Mouse (Mus musculus): ENCODE data around the gene Nupr1l. TPM values are rescaled to one million over a fixed set of nuclear protein-coding genes. Genes with fewer than 3 reads are reported as not detected.

The Nupr1l gene
- polyA plus RNA-seq (2012; rRNA removed): 4.2 and 5.0 TPM in 2 replicates

DNA sequence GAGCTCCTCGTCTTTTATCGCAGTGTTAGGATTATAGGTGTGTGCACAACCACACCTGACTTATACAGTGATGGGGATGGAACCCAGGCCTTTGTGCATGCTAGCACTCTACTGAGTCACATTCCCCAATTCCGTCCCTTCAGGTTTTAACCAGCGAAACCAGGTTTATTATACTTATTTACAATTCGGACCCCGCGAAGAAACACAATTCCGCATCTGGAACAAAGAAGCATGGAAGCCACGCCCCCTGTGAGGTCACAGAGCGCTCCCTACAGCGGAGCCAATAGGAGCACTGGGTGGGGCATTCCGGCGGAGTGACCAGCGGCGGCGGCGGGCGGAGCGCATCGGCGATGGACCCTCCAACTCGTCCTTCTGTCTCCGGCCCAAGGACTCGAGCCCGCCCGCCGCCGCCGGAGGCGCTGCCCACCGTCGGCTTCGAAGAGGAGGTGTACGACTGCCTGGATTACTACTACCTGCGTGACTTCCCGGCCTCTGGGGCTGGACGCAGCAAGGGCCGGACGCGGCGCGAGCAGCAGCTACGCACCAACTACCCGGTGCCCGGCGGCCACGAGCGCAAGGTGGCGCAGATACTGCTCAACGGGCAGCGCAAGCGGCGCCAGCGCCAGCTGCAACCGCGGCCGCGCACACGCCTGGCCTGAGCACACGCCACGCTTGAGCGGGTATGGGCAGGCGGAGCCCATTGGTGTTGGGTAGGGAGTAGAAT lies at the start of gene Nupr1l:
Gene Nupr1l, plus strand, starts transcription at position 299 of the 724 bp plus-strand sequence.
- under 1% methylated on average over 63 of the region's 63 CpGs for WGBS
- H3K27me3 ChIP-seq (ENCODE audit: control insufficient read depth, insufficient read depth, low read length): no peaks in the 10 kb centered on the region

DNA sequence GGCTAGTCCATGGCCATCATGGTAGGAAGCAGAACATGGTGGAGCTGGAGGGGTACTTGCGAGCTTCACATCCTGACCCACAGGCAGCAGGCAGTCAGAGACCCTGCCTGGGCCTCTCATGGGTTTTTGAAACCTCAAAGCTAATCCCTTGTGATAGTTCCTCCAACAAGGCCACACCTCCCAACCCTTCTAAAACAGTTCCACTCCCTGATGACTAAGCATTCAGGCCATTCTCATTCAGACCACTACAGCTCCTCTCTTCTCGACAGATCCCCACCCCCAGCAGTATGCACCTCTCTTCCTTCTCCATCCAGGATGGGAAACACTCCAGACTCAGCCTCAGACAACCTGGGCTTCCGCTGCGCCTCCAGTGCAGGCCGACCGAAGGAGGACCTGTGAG lies 46.0 kb upstream of the Nupr1l start:
- Histone ChIP-seq H3K27me3 (ENCODE audit: control insufficient read depth, insufficient read depth, low read length) (no peaks in the 10 kb centered on the region), H3K4me3 (ENCODE audit: low read depth, low read length) (no peak overlapping the region), H3K36me3 (ENCODE audit: control insufficient read depth, insufficient read depth, low read length) (peaks cover 3% of the 10 kb centered on the region), H3K27ac (ENCODE audit: insufficient read depth, low read depth, low read length) (no peak overlapping the region), H3K4me1 (ENCODE audit: control insufficient read depth, insufficient read depth, insufficient read length, low read length) (0 out of 2 replicates have a peak, but pooled peaks cover 4% of the 10 kb centered on the region)
- 97% methylated on average over 6 of the region's 6 CpGs for WGBS
- TF ChIP-seq POLR2A (IDR thresholded peaks at IDR 0.05; ENCODE audit: low read depth, low read length) (no peak), CTCF (IDR thresholded peaks at IDR 0.05; ENCODE audit: extremely low read depth, insufficient read length, insufficient replicate concordance, low read depth, low read length) (no peak)

More for the DNA sequence above, at the start of gene Nupr1l:
- Histone ChIP-seq H3K27ac (ENCODE audit: insufficient read depth, low read depth, low read length) (peak within 1 kb of the TSS; percentile 32), H3K36me3 (ENCODE audit: control insufficient read depth, insufficient read depth, low read length) (no peaks in the 10 kb centered on the region), H3K4me1 (ENCODE audit: control insufficient read depth, insufficient read depth, insufficient read length, low read length) (peaks cover 4% of the 10 kb centered on the region; the same call in 1 of the 2 replicates), H3K4me3 (ENCODE audit: low read depth, low read length) (peak within 1 kb of the TSS; percentile 80)
- no peak for TF ChIP-seq CTCF (IDR thresholded peaks at IDR 0.05; ENCODE audit: extremely low read depth, insufficient read length, insufficient replicate concordance, low read depth, low read length)
- peak; percentile 36; the same call in 1 of the 2 replicates for TF ChIP-seq POLR2A (IDR thresholded peaks at IDR 0.05; ENCODE audit: low read depth, low read length)

- no peak overlapping the region for H3K4me3 ChIP-seq (ENCODE audit: low read depth, low read length)
- 0 out of 2 replicates have a peak, but pooled peaks cover 4% of the 10 kb centered on the region for H3K4me1 ChIP-seq (ENCODE audit: control insufficient read depth, insufficient read depth, insufficient read length, low read length)
- TF ChIP-seq CTCF (IDR thresholded peaks at IDR 0.05; ENCODE audit: extremely low read depth, insufficient read length, insufficient replicate concordance, low read depth, low read length) (peak; percentile 49; the same call in 1 of the 2 replicates), POLR2A (IDR thresholded peaks at IDR 0.05; ENCODE audit: low read depth, low read length) (no peak)
- WGBS: 12% methylated on average over 18 of the region's 18 CpGs
- no peaks in the 10 kb centered on the region for H3K27me3 ChIP-seq (ENCODE audit: control insufficient read depth, insufficient read depth, low read length)
- no peak overlapping the region for H3K27ac ChIP-seq (ENCODE audit: insufficient read depth, low read depth, low read length)
- peaks cover 3% of the 10 kb centered on the region for H3K36me3 ChIP-seq (ENCODE audit: control insufficient read depth, insufficient read depth, low read length)
Measured at GRCm38 (mm10) chr5:129864467-129864866, 43.9 kb upstream of the Nupr1l start.

DNA sequence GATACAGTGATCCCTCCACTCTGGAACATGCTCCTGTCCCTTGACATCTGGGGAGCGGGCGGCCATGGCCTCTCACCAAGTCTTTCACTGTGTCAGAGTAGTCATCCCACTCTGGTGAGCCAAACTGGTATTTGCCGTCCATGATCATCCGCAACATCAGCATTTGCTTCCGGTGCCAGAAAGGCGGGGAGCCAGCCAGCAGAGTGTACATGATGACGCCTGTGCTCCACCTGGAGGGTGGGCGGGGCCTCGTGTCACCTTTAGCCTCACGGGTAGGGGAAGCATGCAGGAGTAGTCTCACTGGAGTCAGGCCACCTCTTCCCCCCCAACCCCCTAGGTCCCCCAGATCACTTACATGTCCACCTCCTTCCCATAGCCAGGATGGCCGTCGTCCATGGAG lies 42.5 kb upstream of the Nupr1l start:
- 0 out of 2 replicates have a peak, but pooled peaks cover 4% of the 10 kb centered on the region for H3K4me1 ChIP-seq (ENCODE audit: control insufficient read depth, insufficient read depth, insufficient read length, low read length)
- H3K27me3 ChIP-seq (ENCODE audit: control insufficient read depth, insufficient read depth, low read length): no peaks in the 10 kb centered on the region
- H3K36me3 ChIP-seq (ENCODE audit: control insufficient read depth, insufficient read depth, low read length): no peaks in the 10 kb centered on the region
- no peak overlapping the region for H3K27ac ChIP-seq (ENCODE audit: insufficient read depth, low read depth, low read length)
- 57% methylated on average over 12 of the region's 12 CpGs for WGBS
- no peak overlapping the region; the same call in 1 of the 2 replicates for H3K4me3 ChIP-seq (ENCODE audit: low read depth, low read length)
- no peak for TF ChIP-seq CTCF (IDR thresholded peaks at IDR 0.05; ENCODE audit: extremely low read depth, insufficient read length, insufficient replicate concordance, low read depth, low read length)
- no peak for TF ChIP-seq POLR2A (IDR thresholded peaks at IDR 0.05; ENCODE audit: low read depth, low read length)

DNA sequence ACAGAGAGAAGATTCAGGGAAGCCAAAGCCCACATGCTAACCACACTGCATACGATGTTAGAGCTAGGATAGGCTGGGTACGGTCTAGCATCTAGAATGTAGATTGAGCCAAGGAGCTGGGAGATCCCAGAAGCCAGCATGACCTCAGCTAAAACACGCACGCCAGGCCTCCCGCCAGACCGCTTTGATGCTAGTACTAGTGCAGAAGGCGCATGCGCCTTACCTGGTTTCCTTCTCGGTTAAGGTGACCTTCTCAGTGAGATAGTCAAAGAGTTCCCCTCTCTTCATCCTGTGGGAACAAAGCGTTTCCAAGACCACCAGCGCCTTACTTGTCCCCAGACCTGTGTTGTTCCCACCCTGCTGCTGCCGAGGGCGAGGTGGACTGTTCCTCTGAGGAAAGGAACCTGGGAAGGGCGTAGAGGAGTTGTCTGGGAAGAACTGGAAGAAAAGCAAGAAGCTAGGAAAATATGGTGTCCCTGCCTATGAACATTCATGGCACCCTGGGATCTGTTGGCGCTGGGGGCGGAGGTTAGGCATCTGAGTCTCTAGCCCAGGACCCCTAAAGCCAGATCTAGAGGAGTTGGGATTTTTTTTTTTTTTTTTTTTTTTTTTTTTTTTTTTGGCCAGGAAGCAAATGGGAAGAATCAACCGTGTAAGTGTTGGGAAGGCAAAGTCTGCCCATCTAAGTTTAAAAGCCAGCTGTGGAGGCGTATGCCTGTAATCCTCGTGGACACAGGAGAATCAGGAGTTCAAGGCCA lies 38.9 kb upstream of the Nupr1l start:
- no peak overlapping the region for H3K4me3 ChIP-seq (ENCODE audit: low read depth, low read length)
- no peak overlapping the region for H3K27ac ChIP-seq (ENCODE audit: insufficient read depth, low read depth, low read length)
- TF ChIP-seq CTCF (IDR thresholded peaks at IDR 0.05; ENCODE audit: extremely low read depth, insufficient read length, insufficient replicate concordance, low read depth, low read length) (no peak), POLR2A (IDR thresholded peaks at IDR 0.05; ENCODE audit: low read depth, low read length) (no peak)
- no peaks in the 10 kb centered on the region for H3K27me3 ChIP-seq (ENCODE audit: control insufficient read depth, insufficient read depth, low read length)
- H3K36me3 ChIP-seq (ENCODE audit: control insufficient read depth, insufficient read depth, low read length): no peaks in the 10 kb centered on the region
- WGBS: 86% methylated on average over 19 of the region's 19 CpGs
- H3K4me1 ChIP-seq (ENCODE audit: control insufficient read depth, insufficient read depth, insufficient read length, low read length): no peaks in the 10 kb centered on the region

DNA sequence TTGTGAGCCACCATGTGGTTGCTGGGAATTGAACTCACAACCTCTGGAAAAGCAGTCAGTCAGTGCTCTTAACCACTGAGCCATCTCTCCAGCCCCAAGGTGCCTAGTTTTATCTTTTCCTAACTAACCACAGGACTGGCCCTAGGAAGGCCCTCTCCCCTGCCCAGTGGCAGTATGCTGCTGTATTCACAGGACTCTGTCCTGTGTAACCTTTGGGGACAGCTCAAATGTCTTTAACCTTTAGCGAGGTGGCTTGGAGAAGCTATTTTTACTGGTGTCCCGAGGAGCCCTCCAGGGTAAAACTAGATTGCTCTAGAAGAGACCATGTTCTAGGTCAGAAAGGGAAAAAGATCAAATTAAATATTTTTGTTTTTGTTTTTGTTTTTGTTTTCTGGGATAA lies 37.1 kb upstream of the Nupr1l start:
- 85% methylated on average over 2 of the region's 2 CpGs for WGBS
- Histone ChIP-seq H3K36me3 (ENCODE audit: control insufficient read depth, insufficient read depth, low read length) (no peaks in the 10 kb centered on the region), H3K27ac (ENCODE audit: insufficient read depth, low read depth, low read length) (no peak overlapping the region), H3K4me3 (ENCODE audit: low read depth, low read length) (no peak overlapping the region), H3K27me3 (ENCODE audit: control insufficient read depth, insufficient read depth, low read length) (no peaks in the 10 kb centered on the region), H3K4me1 (ENCODE audit: control insufficient read depth, insufficient read depth, insufficient read length, low read length) (no peaks in the 10 kb centered on the region)
- TF ChIP-seq POLR2A (IDR thresholded peaks at IDR 0.05; ENCODE audit: low read depth, low read length) (no peak), CTCF (IDR thresholded peaks at IDR 0.05; ENCODE audit: extremely low read depth, insufficient read length, insufficient replicate concordance, low read depth, low read length) (no peak)

GRCm38 (mm10) chr5:129873942-129874341 lies 34.4 kb upstream of the Nupr1l start:
- Histone ChIP-seq H3K27me3 (ENCODE audit: control insufficient read depth, insufficient read depth, low read length) (no peaks in the 10 kb centered on the region), H3K4me3 (ENCODE audit: low read depth, low read length) (no peak overlapping the region), H3K36me3 (ENCODE audit: control insufficient read depth, insufficient read depth, low read length) (no peaks in the 10 kb centered on the region), H3K4me1 (ENCODE audit: control insufficient read depth, insufficient read depth, insufficient read length, low read length) (no peaks in the 10 kb centered on the region), H3K27ac (ENCODE audit: insufficient read depth, low read depth, low read length) (no peak overlapping the region)
- WGBS: 76% methylated on average over 12 of the region's 12 CpGs
- TF ChIP-seq CTCF (IDR thresholded peaks at IDR 0.05; ENCODE audit: extremely low read depth, insufficient read length, insufficient replicate concordance, low read depth, low read length) (no peak), POLR2A (IDR thresholded peaks at IDR 0.05; ENCODE audit: low read depth, low read length) (no peak)

All from small intestine, adult 2 months (tissue).